Mouse (Mus musculus): ENCODE data around the gene Btnl4. TPM values are rescaled to one million over a fixed set of nuclear protein-coding genes. Genes with fewer than 3 reads are reported as not detected.
"Not testable (repeated sequence)": the region's sequence is repeated elsewhere in the genome, so short reads cannot be mapped to it uniquely, and the experiment has no call there.

Gene Btnl4
- polyA plus RNA-seq, 1 experiment from 2014 or later = 4.7 TPM

- peak overlapping the region; percentile 71 for H3K27ac ChIP-seq (replicated peaks)
- H3K4me2 ChIP-seq (replicated peaks; ENCODE audit: low read depth) = peak overlapping the region; percentile 17; the same call in 1 of the 2 replicates
- ATAC-seq (ENCODE audit: low FRiP score, low TSS enrichment) = peak; percentile 88
These were observed 691 bp downstream of the Btnl4 start for GRCm38 (mm10) chr17:34476427-34476826.

GRCm38 (mm10) chr17:34475060-34475459, 2.1 kb downstream of the Btnl4 start:
- ATAC-seq (ENCODE audit: low FRiP score, low TSS enrichment) (no peak), DNase-seq (ENCODE audit: low spot score) (no peak)
- Histone ChIP-seq H3K27ac (replicated peaks) (no peak overlapping the region), H3K36me3 (ENCODE audit: control insufficient read depth, insufficient read depth, low read length) (no peaks in the 10 kb centered on the region), H3K4me1 (replicated peaks; ENCODE audit: control insufficient read depth, insufficient read depth) (no peaks in the 10 kb centered on the region), H3K4me3 (ENCODE audit: low read depth, low read length) (no peak overlapping the region), H3K27me3 (ENCODE audit: control insufficient read depth, insufficient read depth, low read length) (no peaks in the 10 kb centered on the region), H3K9ac (ENCODE audit: low read length) (no peak overlapping the region), H3K9me3 (ENCODE audit: control insufficient read depth, low read length) (no peaks in the 10 kb centered on the region), H3K4me2 (replicated peaks; ENCODE audit: low read depth) (no peak overlapping the region)
- TF ChIP-seq CTCF (IDR thresholded peaks at IDR 0.05; ENCODE audit: low read depth) (no peak), EP300 (optimal IDR thresholded peaks at IDR 0.05) (no peak)
- 67% methylated on average over 3 of the region's 3 CpGs for WGBS

More at GRCm38 (mm10) chr17:34476427-34476826, 691 bp downstream of the Btnl4 start:
- Histone ChIP-seq H3K36me3 (ENCODE audit: control insufficient read depth, insufficient read depth, low read length) (no peaks in the 10 kb centered on the region), H3K4me3 (ENCODE audit: low read depth, low read length) (no peak overlapping the region), H3K9ac (ENCODE audit: low read length) (no peak overlapping the region), H3K4me1 (replicated peaks; ENCODE audit: control insufficient read depth, insufficient read depth) (no peaks in the 10 kb centered on the region), H3K9me3 (ENCODE audit: control insufficient read depth, low read length) (no peaks in the 10 kb centered on the region), H3K27me3 (ENCODE audit: control insufficient read depth, insufficient read depth, low read length) (no peaks in the 10 kb centered on the region)
- DNase-seq (ENCODE audit: low spot score) = peak; percentile 70
- TF ChIP-seq EP300 (optimal IDR thresholded peaks at IDR 0.05) (no peak), CTCF (IDR thresholded peaks at IDR 0.05; ENCODE audit: low read depth) (no peak)
- 59% methylated on average over 1 of the region's 2 CpGs for WGBS

- WGBS = 58% methylated on average over 2 of the region's 2 CpGs
- no peak for DNase-seq (ENCODE audit: low spot score)
- no peaks in the 10 kb centered on the region for H3K9me3 ChIP-seq (ENCODE audit: control insufficient read depth, low read length)
- H3K27ac ChIP-seq (replicated peaks) = no peak overlapping the region
- H3K27me3 ChIP-seq (ENCODE audit: control insufficient read depth, insufficient read depth, low read length) = no peaks in the 10 kb centered on the region
- ATAC-seq (ENCODE audit: low FRiP score, low TSS enrichment) = no peak
- H3K9ac ChIP-seq (ENCODE audit: low read length) = no peak overlapping the region
- no peak overlapping the region for H3K4me3 ChIP-seq (ENCODE audit: low read depth, low read length)
- TF ChIP-seq CTCF (IDR thresholded peaks at IDR 0.05; ENCODE audit: low read depth) = no peak
- H3K4me1 ChIP-seq (replicated peaks; ENCODE audit: control insufficient read depth, insufficient read depth) = no peaks in the 10 kb centered on the region
- no peak overlapping the region for H3K4me2 ChIP-seq (replicated peaks; ENCODE audit: low read depth)
- no peaks in the 10 kb centered on the region for H3K36me3 ChIP-seq (ENCODE audit: control insufficient read depth, insufficient read depth, low read length)
These were observed 6.6 kb downstream of the Btnl4 start for GRCm38 (mm10) chr17:34470491-34470890.

- H3K36me3 ChIP-seq (ENCODE audit: control insufficient read depth, insufficient read depth, low read length); H3K9ac ChIP-seq (ENCODE audit: low read length); H3K4me1 ChIP-seq (replicated peaks; ENCODE audit: control insufficient read depth, insufficient read depth); DNase-seq (ENCODE audit: low spot score); H3K9me3 ChIP-seq (ENCODE audit: control insufficient read depth, low read length); H3K4me3 ChIP-seq (ENCODE audit: low read depth, low read length); H3K27me3 ChIP-seq (ENCODE audit: control insufficient read depth, insufficient read depth, low read length); H3K4me2 ChIP-seq (replicated peaks; ENCODE audit: low read depth); H3K27ac ChIP-seq (replicated peaks): not testable (repeated sequence)
- ATAC-seq (ENCODE audit: low FRiP score, low TSS enrichment) = peak; percentile 67; the same call in 1 of the 2 replicates
These were observed 11.2 kb downstream of the Btnl4 start for GRCm38 (mm10) chr17:34465906-34466305.

GRCm38 (mm10) chr17:34459255-34459654, 17.9 kb downstream of the Btnl4 start:
- WGBS = 74% methylated on average over 3 of the region's 3 CpGs
- no peak overlapping the region for H3K9ac ChIP-seq (ENCODE audit: low read length)
- no peaks in the 10 kb centered on the region for H3K27me3 ChIP-seq (ENCODE audit: control insufficient read depth, insufficient read depth, low read length)
- no peaks in the 10 kb centered on the region for H3K9me3 ChIP-seq (ENCODE audit: control insufficient read depth, low read length)
- H3K4me3 ChIP-seq (ENCODE audit: low read depth, low read length) = no peak overlapping the region
- DNase-seq (ENCODE audit: low spot score) (no peak), ATAC-seq (ENCODE audit: low FRiP score, low TSS enrichment) (no peak)
- H3K27ac ChIP-seq (replicated peaks) = no peak overlapping the region
- no peaks in the 10 kb centered on the region for H3K36me3 ChIP-seq (ENCODE audit: control insufficient read depth, insufficient read depth, low read length)
- TF ChIP-seq CTCF (IDR thresholded peaks at IDR 0.05; ENCODE audit: low read depth) = no peak
- TF ChIP-seq EP300 (optimal IDR thresholded peaks at IDR 0.05) = no peak
- no peaks in the 10 kb centered on the region for H3K4me1 ChIP-seq (replicated peaks; ENCODE audit: control insufficient read depth, insufficient read depth)
- H3K4me2 ChIP-seq (replicated peaks; ENCODE audit: low read depth) = no peak overlapping the region

GRCm38 (mm10) chr17:34457668-34458067, 19.4 kb downstream of the Btnl4 start:
- H3K9ac ChIP-seq (ENCODE audit: low read length) = no peak overlapping the region
- H3K27ac ChIP-seq (replicated peaks) = no peak overlapping the region
- no peaks in the 10 kb centered on the region for H3K27me3 ChIP-seq (ENCODE audit: control insufficient read depth, insufficient read depth, low read length)
- H3K4me2 ChIP-seq (replicated peaks; ENCODE audit: low read depth) = no peak overlapping the region
- 57% methylated on average over 4 of the region's 4 CpGs for WGBS
- TF ChIP-seq EP300 (optimal IDR thresholded peaks at IDR 0.05) (no peak), CTCF (IDR thresholded peaks at IDR 0.05; ENCODE audit: low read depth) (no peak)
- no peaks in the 10 kb centered on the region for H3K36me3 ChIP-seq (ENCODE audit: control insufficient read depth, insufficient read depth, low read length)
- H3K4me3 ChIP-seq (ENCODE audit: low read depth, low read length) = no peak overlapping the region
- no peaks in the 10 kb centered on the region for H3K4me1 ChIP-seq (replicated peaks; ENCODE audit: control insufficient read depth, insufficient read depth)
- H3K9me3 ChIP-seq (ENCODE audit: control insufficient read depth, low read length) = no peaks in the 10 kb centered on the region
- peak; percentile 38; the same call in 1 of the 2 replicates for ATAC-seq (ENCODE audit: low FRiP score, low TSS enrichment)
- no peak for DNase-seq (ENCODE audit: low spot score)

Measured in stomach, postnatal 0 days (tissue).